ENCODE assay signal across 20 mouse cellular contexts in genomic region chr16:17491154-17491553, GRCm38 (mm10). TPM values are rescaled to one million over a fixed set of nuclear protein-coding genes. Genes with fewer than 3 reads are reported as not detected.
DNase-seq lines count a peak whose midpoint lies in the region; ATAC-seq lines count a peak whose summit lies in the region.
"Had no signal": no experiment of that assay in that cellular context is flagged by ENCODE, and none has a peak within 500 bp of the region (broad histone marks: within the 10 kb centered on the region; RNA-seq: fewer than 3 reads in every experiment).

No protein-coding gene starts in this region.

- no peak for ATAC-seq in granulocyte monocyte progenitor cell, adult 5-6 weeks (replicated peaks; ENCODE audit: poor library complexity, severe bottlenecking)
- ATAC-seq: activated CD4-positive, CD25-positive, alpha-beta regulatory T cell, adult 4 months; lung, postnatal 0 days had no signal

- H3K4me3 ChIP-seq in embryonic facial prominence, embryonic 10.5 days, result no peak overlapping the region
- H3K4me3 ChIP-seq: limb, embryonic 15.5 days; midbrain, embryonic 12.5 days; neural tube, embryonic 13.5 days had no signal

- H3K27ac ChIP-seq in embryonic facial prominence, embryonic 10.5 days (replicated peaks), result no peak overlapping the region
- H3K27ac ChIP-seq: kidney, postnatal 0 days; limb, embryonic 15.5 days; midbrain, embryonic 12.5 days; neural tube, embryonic 13.5 days; stomach, postnatal 0 days had no signal

- H3K27me3 ChIP-seq in embryonic facial prominence, embryonic 10.5 days (replicated peaks; ENCODE audit: low read depth, poor library complexity, severe bottlenecking), result peaks cover 37% of the 10 kb centered on the region

- peaks cover 12% of the 10 kb centered on the region for H3K4me1 ChIP-seq in embryonic facial prominence, embryonic 10.5 days

- peak; percentile 56 to 57 for DNase-seq in cerebellum, adult 18-20 months
- DNase-seq in cerebellum, adult 8-10 months, result no peak
- DNase-seq in layer of hippocampus, postnatal 10 days (ENCODE audit: low spot score in 2 of 2), result peak; percentile 54 to 68
- no peak for DNase-seq in layer of hippocampus, adult 9-11 months
- peak; percentile 40 for DNase-seq in right cerebral cortex, postnatal 4 days
- no peak for DNase-seq in right cerebral cortex, adult 18-20 months
- no peak for DNase-seq in embryonic facial prominence, embryonic 10.5 days (ENCODE audit: low spot score)
- DNase-seq: adrenal gland, postnatal 14 days; heart, adult 18-20 months; heart, postnatal 4 days; kidney, adult 18-20 months had no signal

- H3K36me3 ChIP-seq in embryonic facial prominence, embryonic 10.5 days (replicated peaks), result peaks cover 19% of the 10 kb centered on the region

- 86% methylated on average over 5 of the region's 5 CpGs for WGBS in embryonic facial prominence, embryonic 10.5 days

- H3K9me3 ChIP-seq in embryonic facial prominence, embryonic 10.5 days, result no peaks in the 10 kb centered on the region
- H3K9me3 ChIP-seq: G1E; limb, embryonic 15.5 days; midbrain, embryonic 12.5 days; neural tube, embryonic 13.5 days had no signal

RNA-seq across cellular contexts. Expression of gene Aifm3, which starts 1.7 kb away (rescaled TPM):
- 10 to 100 TPM; 36.4 to 39.9 TPM for total RNA-seq in layer of hippocampus, postnatal 10 days (2021)
- not detected in 2 replicates for total RNA-seq in granulocyte monocyte progenitor cell, adult 5-6 weeks (2014; fragmentation: Nextera tagmentation)
- total RNA-seq in granulocyte monocyte progenitor cell, adult 5-6 weeks (2017), result not detected in 2 replicates
- 0.75 and 1.1 TPM in 2 replicates for polyA plus RNA-seq in embryonic facial prominence, embryonic 10.5 days (2016; fragmentation: Nextera tagmentation; extraction: Ambion mirVana)
- polyA plus RNA-seq: activated CD4-positive, CD25-positive, alpha-beta regulatory T cell, adult 4 months; G1E had no signal

RNA-seq across cellular contexts. Expression of gene Lztr1, which starts 17.3 kb away (rescaled TPM):
- 100 to 1,000 TPM; 182 to 188 TPM for total RNA-seq in layer of hippocampus, postnatal 10 days (2021)
- total RNA-seq in granulocyte monocyte progenitor cell, adult 5-6 weeks (2014; fragmentation: Nextera tagmentation), result 35.0 and 51.1 TPM in 2 replicates
- total RNA-seq in granulocyte monocyte progenitor cell, adult 5-6 weeks (2017), result 47.1 and 73.7 TPM in 2 replicates
- polyA plus RNA-seq in embryonic facial prominence, embryonic 10.5 days (2016; fragmentation: Nextera tagmentation; extraction: Ambion mirVana), result 84.2 and 87.5 TPM in 2 replicates

RNA-seq across cellular contexts. Expression of gene Crkl, which starts 39.4 kb away (rescaled TPM):
- 10 to 100 TPM; 34.3 to 36.0 TPM for total RNA-seq in layer of hippocampus, postnatal 10 days (2021)
- 26.0 and 30.1 TPM in 2 replicates for total RNA-seq in granulocyte monocyte progenitor cell, adult 5-6 weeks (2014; fragmentation: Nextera tagmentation)
- 19.4 and 20.9 TPM in 2 replicates for total RNA-seq in granulocyte monocyte progenitor cell, adult 5-6 weeks (2017)
- polyA plus RNA-seq in embryonic facial prominence, embryonic 10.5 days (2016; fragmentation: Nextera tagmentation; extraction: Ambion mirVana), result 70.9 and 73.3 TPM in 2 replicates

RNA-seq across cellular contexts. Expression of gene Thap7, which starts 39.8 kb away (rescaled TPM):
- total RNA-seq in layer of hippocampus, postnatal 10 days (2021), result 10 to 100 TPM; 33.1 to 38.2 TPM
- 18.4 and 24.8 TPM in 2 replicates for total RNA-seq in granulocyte monocyte progenitor cell, adult 5-6 weeks (2014; fragmentation: Nextera tagmentation)
- 32.1 and 43.8 TPM in 2 replicates for total RNA-seq in granulocyte monocyte progenitor cell, adult 5-6 weeks (2017)
- polyA plus RNA-seq in embryonic facial prominence, embryonic 10.5 days (2016; fragmentation: Nextera tagmentation; extraction: Ambion mirVana), result 49.4 and 52.2 TPM in 2 replicates

Comparison
In these comparisons a context has a peak if more than half of its experiments do, and no peak if none do; other contexts are left out.
1. DNase-seq: peak in cerebellum, adult 18-20 months (2 of 2), layer of hippocampus, postnatal 10 days (2 of 2) and right cerebral cortex, postnatal 4 days (single experiment); none in cerebellum, adult 8-10 months (single experiment), layer of hippocampus, adult 9-11 months (single experiment), right cerebral cortex, adult 18-20 months (single experiment) and embryonic facial prominence, embryonic 10.5 days (single experiment).
2. RNA of gene Aifm3, which starts 1.7 kb away (total RNA-seq): 36.4 to 39.9 TPM in layer of hippocampus, postnatal 10 days; not detected in granulocyte monocyte progenitor cell, adult 5-6 weeks; every median in the first group is over 10 times any median in the second.